Mouse (Mus musculus) bone marrow, adult 2 months (tissue): ENCODE results near the gene Ubtd2.

Experiments
- CTCF ChIP-seq: fragments of 200-500 bp; IDR thresholded peaks from 2 replicates; pipeline ENCODE4 v1.5.1; 2011; ENCODE audit warnings: low read length, control low read depth; ENCODE audit not compliant: control insufficient read depth, insufficient read depth
- POLR2A ChIP-seq: fragments of 200-500 bp; IDR thresholded peaks from 2 replicates; pipeline ENCODE4 v1.6.1; 2011; ENCODE audit warnings: low read depth, mild to moderate bottlenecking, control low read depth, low read length, borderline replicate concordance; ENCODE audit not compliant: control insufficient read depth

DNA sequence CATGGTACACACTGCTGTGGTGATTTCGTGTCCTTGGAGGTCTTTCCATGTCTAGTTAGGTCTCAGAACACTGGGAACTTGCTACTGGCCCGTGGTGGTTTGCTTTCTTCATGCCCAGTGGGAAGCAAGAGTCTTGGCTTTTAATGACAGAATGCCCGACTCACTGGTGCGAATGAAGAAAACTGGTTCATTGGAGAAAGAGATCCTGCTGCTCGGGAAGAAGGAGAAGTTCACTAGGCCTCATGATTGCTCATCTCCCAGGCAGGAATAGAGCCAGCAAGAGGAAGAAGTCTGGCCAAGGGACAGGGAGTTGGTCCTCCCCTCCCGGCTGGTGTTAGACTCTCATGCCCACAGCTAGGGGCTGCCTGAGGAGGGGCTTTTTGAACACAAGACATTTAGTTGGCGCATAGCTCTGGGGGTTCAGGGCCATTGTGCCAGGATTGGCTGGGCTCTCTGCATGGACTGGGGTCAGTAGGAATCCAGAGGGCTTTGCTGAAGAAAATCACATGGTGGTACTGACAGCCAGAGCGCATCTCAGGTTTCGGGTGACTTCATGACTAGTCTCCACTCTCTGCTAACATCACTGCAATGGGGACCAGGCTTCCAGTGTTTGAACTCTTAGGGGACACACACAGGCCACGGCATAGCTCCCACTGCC is 101.3 kb downstream of the Ubtd2 start:
- TF ChIP-seq CTCF (no peak), POLR2A (no peak)
